Mouse (Mus musculus) monocyte, adult 59 days (primary cell): ENCODE results near the gene Prn. TPM values are rescaled to one million over a fixed set of nuclear protein-coding genes. Genes with fewer than 3 reads are reported as not detected.

Experiments used
- total RNA-seq, 2 experiments: library from RNA; stranded (reverse); gene quantifications; one replicate each; pipeline ENCODE4 v1.2.4; 2023

Gene Prn
- total RNA-seq = not detected

DNA sequence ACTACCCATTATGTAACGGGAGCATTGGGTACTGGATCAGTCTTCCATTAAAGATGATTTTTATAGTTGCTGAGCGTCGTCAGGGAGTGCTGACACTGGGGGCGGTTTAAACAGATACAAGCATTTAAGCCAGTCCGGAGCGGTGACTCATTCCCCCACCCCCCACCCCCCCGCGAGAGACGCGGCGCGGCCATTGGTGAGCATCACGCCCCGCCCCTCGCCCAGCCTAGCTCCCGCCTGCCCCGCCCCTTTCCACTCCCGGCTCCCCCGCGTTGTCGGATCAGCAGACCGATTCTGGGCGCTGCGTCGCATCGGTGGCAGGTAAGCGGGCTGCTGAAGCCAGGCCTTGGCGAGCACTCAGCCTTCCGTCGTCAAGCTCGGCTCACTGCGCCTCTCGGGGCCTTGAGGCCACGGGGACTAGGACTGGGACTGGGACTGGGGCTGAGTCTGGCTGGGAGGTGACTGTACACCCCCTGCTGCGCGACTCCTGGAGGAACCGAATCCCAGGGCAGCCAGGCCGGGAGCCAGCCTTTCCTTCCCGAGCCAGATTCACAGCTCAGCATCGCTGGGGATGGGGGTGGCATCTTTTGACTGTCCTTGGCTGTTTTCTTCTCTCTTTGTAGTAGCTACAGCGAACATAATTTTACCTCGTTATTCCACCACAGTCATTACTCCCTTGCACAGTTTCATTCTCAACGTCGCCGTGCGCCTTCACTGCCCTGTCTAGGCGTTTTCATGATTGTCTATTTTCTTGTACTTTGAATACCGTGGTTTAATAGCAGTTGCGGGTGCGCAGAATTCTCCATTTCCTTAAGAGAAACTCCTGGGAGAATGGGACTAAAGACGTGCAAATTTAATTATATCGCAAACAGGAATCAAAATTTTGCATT lies at the start of gene Prn, which contains the start of gene Prnp:
TSS of gene Prn (plus strand) at position 275 of the 890 bp plus-strand sequence.
TSS of gene Prnp (plus strand) at position 246 of the 890 bp plus-strand sequence.

GRCm38 (mm10) chr2:131950598-131951095 lies 40.9 kb downstream of the Prn start, which contains the start of gene Prnd:
Gene Prnd (plus strand): TSS chr2:131950861.

Other genes starting within 250 kb of the Prn start
- gene Erv3, start 50.2 kb upstream of the Prn start, total RNA-seq = not detected
- gene Prnp, start within 50 bp of the Prn start, total RNA-seq = 10 to 100 TPM; 23.7 to 32.7 TPM
- not detected for gene Prnd, start 40.9 kb downstream of the Prn start, total RNA-seq
- gene Rassf2, start 120.3 kb downstream of the Prn start, total RNA-seq = 10 to 100 TPM; 79.5 to 93.2 TPM
- gene Slc23a2, start 235.2 kb downstream of the Prn start, total RNA-seq = 10 to 100 TPM; 24.4 to 30.7 TPM